Mouse (Mus musculus): ENCODE results near the gene Cadm1. TPM values are rescaled to one million over a fixed set of nuclear protein-coding genes. Genes with fewer than 3 reads are reported as not detected.

Gene Cadm1
- total RNA-seq, 1 experiment from 2014 or later: 0.35 TPM

- ATAC-seq (ENCODE audit: extremely low read depth, insufficient number of reproducible peaks, low FRiP score, poor library complexity, severe bottlenecking): no peak
Observed at GRCm38 (mm10) chr9:47831412-47831811, 301.4 kb downstream of the Cadm1 start.

GRCm38 (mm10) chr9:47838170-47838569, 308.2 kb downstream of the Cadm1 start:
- no peak for ATAC-seq (ENCODE audit: extremely low read depth, insufficient number of reproducible peaks, low FRiP score, poor library complexity, severe bottlenecking)

GRCm38 (mm10) chr9:47838890-47839691, 309.1 kb downstream of the Cadm1 start:
- no peak for ATAC-seq (ENCODE audit: extremely low read depth, insufficient number of reproducible peaks, low FRiP score, poor library complexity, severe bottlenecking)

DNA sequence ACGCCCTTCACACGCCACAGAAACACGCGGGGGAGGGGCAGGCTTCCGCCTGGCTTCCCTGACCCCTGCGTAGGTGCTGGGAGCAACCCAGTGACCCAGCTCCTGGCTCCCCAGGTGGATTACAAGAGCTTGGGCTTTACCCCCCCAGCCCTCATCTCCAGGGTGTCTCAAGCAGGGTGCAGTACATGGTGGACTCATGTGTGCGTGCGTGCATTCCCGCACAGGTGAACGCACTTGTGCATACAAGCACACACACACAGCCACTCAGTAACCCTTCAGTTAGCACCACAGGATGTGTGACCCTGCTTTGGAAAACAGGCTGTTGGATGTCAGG, 309.7 kb downstream of the Cadm1 start:
- ATAC-seq (ENCODE audit: extremely low read depth, insufficient number of reproducible peaks, low FRiP score, poor library complexity, severe bottlenecking): no peak

DNA sequence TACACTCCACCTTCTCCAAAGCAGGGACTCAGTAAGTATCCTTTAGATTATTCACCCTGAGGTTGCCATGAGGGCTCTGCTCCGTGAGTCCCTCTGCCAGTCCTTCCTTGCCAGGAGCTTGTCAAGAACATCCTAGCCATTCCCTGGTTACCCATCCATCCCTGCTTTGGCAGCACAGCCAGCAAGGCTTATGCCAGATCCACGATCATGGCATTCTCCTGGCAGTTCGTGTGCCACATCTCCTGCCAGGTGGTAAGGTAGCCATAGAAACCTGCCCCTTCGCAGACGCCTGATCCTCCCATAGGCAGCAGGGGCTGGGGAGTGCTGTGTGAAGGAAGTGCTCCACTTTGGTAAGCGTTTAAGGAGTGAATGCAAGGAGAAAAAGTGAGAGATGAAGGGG, 313.4 kb downstream of the Cadm1 start:
- no peak for ATAC-seq (ENCODE audit: extremely low read depth, insufficient number of reproducible peaks, low FRiP score, poor library complexity, severe bottlenecking)

GRCm38 (mm10) chr9:47846275-47846674, 316.3 kb downstream of the Cadm1 start:
- ATAC-seq (ENCODE audit: extremely low read depth, insufficient number of reproducible peaks, low FRiP score, poor library complexity, severe bottlenecking): no peak

DNA sequence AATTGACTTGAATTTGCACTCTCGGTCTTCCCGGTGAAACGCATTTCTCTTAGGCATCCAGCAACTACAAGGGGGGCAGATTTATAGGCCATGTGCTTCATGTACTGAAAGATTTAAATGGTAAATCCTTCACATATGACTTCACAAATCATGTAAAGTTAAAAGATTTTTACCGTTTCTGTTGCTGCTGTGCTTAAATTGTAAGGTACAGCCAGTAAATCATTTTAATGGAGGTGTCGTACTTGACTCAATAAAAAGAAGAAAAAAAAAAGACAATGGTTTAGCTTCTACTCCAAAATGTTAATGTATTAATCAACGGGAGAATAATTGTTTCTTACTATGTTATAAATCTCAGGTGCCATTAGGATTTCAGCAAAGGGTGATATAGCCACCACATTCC, 317.0 kb downstream of the Cadm1 start:
- ATAC-seq (ENCODE audit: extremely low read depth, insufficient number of reproducible peaks, low FRiP score, poor library complexity, severe bottlenecking): no peak

GRCm38 (mm10) chr9:47847797-47848196, 317.8 kb downstream of the Cadm1 start:
- ATAC-seq (ENCODE audit: extremely low read depth, insufficient number of reproducible peaks, low FRiP score, poor library complexity, severe bottlenecking): no peak

- no peak for ATAC-seq (ENCODE audit: extremely low read depth, insufficient number of reproducible peaks, low FRiP score, poor library complexity, severe bottlenecking)
Observed at GRCm38 (mm10) chr9:47848745-47849144, 318.8 kb downstream of the Cadm1 start.

GRCm38 (mm10) chr9:47856311-47856710, 326.3 kb downstream of the Cadm1 start:
- ATAC-seq (ENCODE audit: extremely low read depth, insufficient number of reproducible peaks, low FRiP score, poor library complexity, severe bottlenecking): no peak

DNA sequence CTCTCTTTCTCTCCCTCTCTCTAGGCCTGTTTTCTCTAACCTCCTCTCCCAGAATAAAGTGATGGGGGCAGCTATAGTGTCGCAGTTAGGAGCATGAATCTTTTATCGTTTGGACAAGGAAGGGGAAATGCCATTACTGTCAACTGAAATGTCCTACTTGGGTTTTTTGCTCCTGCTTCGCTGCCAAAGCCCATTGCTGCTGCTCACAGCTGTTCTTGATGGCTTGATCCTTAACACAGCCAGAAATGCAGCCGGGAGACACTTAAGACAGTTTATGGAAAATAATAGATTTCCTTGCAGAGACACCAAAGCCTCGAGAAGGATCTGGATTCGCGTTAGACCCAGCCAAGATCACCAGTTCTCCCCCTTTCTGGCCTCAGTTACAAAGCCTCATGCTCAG, 327.3 kb downstream of the Cadm1 start:
- ATAC-seq (ENCODE audit: extremely low read depth, insufficient number of reproducible peaks, low FRiP score, poor library complexity, severe bottlenecking): no peak

DNA sequence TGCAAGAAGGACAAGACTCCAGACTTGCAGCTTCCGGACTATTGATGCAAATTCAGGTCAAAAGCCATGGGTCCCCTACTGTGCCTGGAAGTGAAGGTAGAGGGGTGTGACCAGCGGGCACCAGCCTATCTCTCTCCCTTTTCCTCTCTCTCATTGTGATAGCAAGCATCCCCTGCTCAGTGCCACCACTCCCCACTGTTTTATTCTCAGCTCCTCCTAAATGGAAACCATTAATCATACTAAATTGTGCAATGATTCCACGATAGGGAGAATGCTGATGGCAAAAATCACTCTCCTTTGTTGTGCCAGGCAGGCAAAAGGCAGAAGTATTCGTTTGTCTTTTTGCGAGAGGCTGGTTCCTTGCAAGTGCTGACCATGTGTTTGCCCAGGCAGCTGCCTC, 328.2 kb downstream of the Cadm1 start:
- no peak for ATAC-seq (ENCODE audit: extremely low read depth, insufficient number of reproducible peaks, low FRiP score, poor library complexity, severe bottlenecking)

DNA sequence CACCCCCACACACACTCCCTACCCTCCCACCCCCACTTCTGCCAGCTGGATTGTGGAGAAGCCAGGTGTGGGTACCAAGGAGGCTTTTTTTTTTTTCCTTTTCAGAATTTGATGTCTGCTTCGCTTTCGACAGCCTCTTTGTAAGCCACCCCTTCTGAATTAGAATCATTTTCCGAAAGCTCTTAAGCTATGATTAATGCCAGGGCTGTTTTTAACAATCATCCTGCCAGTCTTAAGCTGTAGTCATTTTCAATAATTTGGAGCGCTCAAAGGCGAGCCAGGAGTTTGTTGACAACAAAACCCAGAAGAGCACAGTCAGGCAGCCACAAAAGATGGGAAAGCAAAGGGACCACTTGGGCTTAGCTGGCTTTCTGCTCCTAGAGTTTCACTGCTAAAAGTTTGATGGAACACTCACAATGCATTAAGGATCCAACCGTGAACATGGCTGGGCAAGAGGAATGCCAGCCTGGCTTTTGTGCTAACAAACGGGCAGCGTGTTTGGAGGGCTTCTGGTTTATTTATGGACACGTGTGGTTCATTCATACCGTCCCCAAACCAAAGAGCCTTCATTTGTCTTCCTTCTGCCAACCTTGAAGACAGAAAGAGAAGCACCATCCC, 328.9 kb downstream of the Cadm1 start:
- no peak for ATAC-seq (ENCODE audit: extremely low read depth, insufficient number of reproducible peaks, low FRiP score, poor library complexity, severe bottlenecking)

GRCm38 (mm10) chr9:47860994-47861393, 331.0 kb downstream of the Cadm1 start:
- no peak for ATAC-seq (ENCODE audit: extremely low read depth, insufficient number of reproducible peaks, low FRiP score, poor library complexity, severe bottlenecking)

- no peak for ATAC-seq (ENCODE audit: extremely low read depth, insufficient number of reproducible peaks, low FRiP score, poor library complexity, severe bottlenecking)
Observed at GRCm38 (mm10) chr9:47861783-47862182, 331.8 kb downstream of the Cadm1 start.

DNA sequence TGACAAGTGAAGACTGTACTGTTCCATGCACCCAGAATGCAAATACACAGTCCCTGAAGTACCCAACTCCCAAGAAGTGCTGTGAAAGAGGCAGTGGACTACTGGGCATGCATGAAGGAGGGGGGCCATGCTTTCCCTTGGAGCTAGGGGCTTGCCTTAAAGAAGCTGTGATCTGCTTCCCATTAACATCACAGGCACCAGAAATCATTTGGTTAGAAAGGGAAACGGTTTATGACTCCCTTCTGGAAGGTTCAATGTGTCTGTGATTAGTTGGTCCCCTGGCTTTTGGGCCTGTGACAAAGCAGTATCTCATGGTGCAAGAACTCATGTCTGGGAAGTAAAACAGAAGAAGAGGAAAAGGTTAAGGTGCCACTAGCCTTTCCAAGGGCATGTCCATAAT, 336.0 kb downstream of the Cadm1 start:
- no peak for ATAC-seq (ENCODE audit: extremely low read depth, insufficient number of reproducible peaks, low FRiP score, poor library complexity, severe bottlenecking)

- ATAC-seq (ENCODE audit: extremely low read depth, insufficient number of reproducible peaks, low FRiP score, poor library complexity, severe bottlenecking): no peak
Observed at GRCm38 (mm10) chr9:47867474-47867873, 337.5 kb downstream of the Cadm1 start.

GRCm38 (mm10) chr9:47869661-47870060, 339.7 kb downstream of the Cadm1 start:
- ATAC-seq (ENCODE audit: extremely low read depth, insufficient number of reproducible peaks, low FRiP score, poor library complexity, severe bottlenecking): no peak

- ATAC-seq (ENCODE audit: extremely low read depth, insufficient number of reproducible peaks, low FRiP score, poor library complexity, severe bottlenecking): no peak
Observed at GRCm38 (mm10) chr9:47876557-47877206, 346.7 kb downstream of the Cadm1 start.

DNA sequence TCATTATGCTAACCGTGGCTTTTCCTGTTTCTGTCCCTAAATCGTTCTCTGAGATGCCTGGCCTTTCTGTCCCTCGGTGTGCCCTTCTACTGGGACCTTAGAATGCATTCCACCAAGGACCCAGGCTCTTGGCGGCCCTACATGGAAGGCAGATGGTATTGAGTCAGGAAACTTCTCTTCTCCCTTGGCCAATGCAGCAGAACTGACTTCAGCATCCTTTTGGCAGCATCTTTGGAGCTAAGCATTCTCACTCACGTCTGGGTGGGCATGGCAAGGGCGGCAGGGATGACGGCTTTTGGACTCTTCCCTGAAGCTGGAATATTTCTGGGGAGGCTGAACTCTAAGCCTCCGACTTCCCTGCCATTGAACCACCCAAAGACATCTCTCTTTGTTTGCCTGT, 350.2 kb downstream of the Cadm1 start:
- no peak for ATAC-seq (ENCODE audit: extremely low read depth, insufficient number of reproducible peaks, low FRiP score, poor library complexity, severe bottlenecking)

All from neutrophil, adult 5-6 weeks (primary cell).